ENCODE assay signal across 8 mouse cellular contexts in the genomic region with DNA sequence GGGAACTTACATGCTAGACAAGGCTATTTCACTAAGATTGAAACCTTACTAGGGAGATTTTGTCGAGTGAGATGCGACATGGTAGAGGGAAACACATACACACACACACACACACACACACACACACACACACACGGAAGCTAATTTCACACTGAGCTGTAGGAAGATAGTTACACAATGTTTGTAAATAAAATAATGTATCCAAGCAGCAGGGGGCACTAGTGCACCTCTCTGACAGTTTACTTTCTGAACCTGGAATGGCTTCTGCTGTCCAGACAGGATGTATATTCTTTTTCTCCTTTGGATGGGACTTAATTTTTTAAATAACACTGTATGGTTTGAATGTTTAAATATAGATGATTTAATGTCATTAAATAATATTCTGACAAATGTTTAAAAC. TPM values are rescaled to one million over a fixed set of nuclear protein-coding genes. Genes with fewer than 3 reads are reported as not detected.
DNase-seq lines count a peak whose midpoint lies in the region; TF ChIP-seq lines count a peak whose summit lies in the region.

No protein-coding gene starts in this region.

- H3K4me3 ChIP-seq in E14TG2a.4 (replicated peaks; ENCODE audit: low read length): no peak overlapping the region

- peak; percentile 35 for DNase-seq in heart, adult 8-10 months (ENCODE audit: low spot score)
- DNase-seq in heart, postnatal 25 days (ENCODE audit: low spot score): no peak
- DNase-seq in cerebellum, adult 18-20 months: peak; percentile 28 to 39
- DNase-seq in frontal cortex, postnatal 10 days (ENCODE audit: low spot score in 2 of 2): peak; percentile 19 to 32
- peak; percentile 21 to 89 for DNase-seq in layer of hippocampus, adult 18-20 months (ENCODE audit: low spot score in 2 of 2)
- peak; percentile 45 for DNase-seq in mesoderm, embryonic 11.5 days (ENCODE audit: low read depth, low spot score)
- peak; percentile 4 for DNase-seq in yolk sac, embryonic 10.5 days (ENCODE audit: low spot score)

- peaks cover 26% of the 10 kb centered on the region for H3K9me3 ChIP-seq in E14TG2a.4 (ENCODE audit: low read length)

- peak; percentile 29 for TF ChIP-seq CTCF in E14TG2a.4 (conservative IDR thresholded peaks at IDR 0.05; ENCODE audit: low read length)

- intact Hi-C loops in heart, postnatal 25 days (cut with DNase I): loop anchor here (2.0 kb wide), 1 partner anchor 110 kb away; no protein-coding TSS in a partner anchor

- no peaks in the 10 kb centered on the region for H3K4me1 ChIP-seq in E14TG2a.4 (replicated peaks; ENCODE audit: low read depth, low read length)

- H3K27me3 ChIP-seq in E14TG2a.4 (ENCODE audit: insufficient read depth, low read length): no peaks in the 10 kb centered on the region

- H3K36me3 ChIP-seq in E14TG2a.4 (ENCODE audit: insufficient read depth, low read length): no peaks in the 10 kb centered on the region

RNA-seq across cellular contexts. Expression of gene Rnf180, which starts 27.9 kb away (rescaled TPM):
- total RNA-seq in heart, adult 8-10 months (2022): 1 to 10 TPM in 3 of 4 experiments, under 1 TPM in 1; 0.94 to 2.3 (median 1.5) TPM
- under 1 TPM; 0.61 to 0.81 TPM for total RNA-seq in heart, postnatal 25 days (2021)
- total RNA-seq in layer of hippocampus, adult 18-20 months (2021): 10 to 100 TPM; 14.9 to 18.2 TPM

Comparison
In these comparisons a context has a peak if more than half of its experiments do, and no peak if none do; other contexts are left out.
1. RNA of gene Rnf180, which starts 27.9 kb away (total RNA-seq): 14.9 to 18.2 TPM in layer of hippocampus, adult 18-20 months; 0.94 to 2.3 TPM in heart, adult 8-10 months and 0.61 to 0.81 TPM in heart, postnatal 25 days; every median in the first group is over 4 times any median in the second.